Mouse (Mus musculus) embryonic fibroblast, embryonic 13.5 days (primary cell): Measurements from ENCODE around the gene Prf1.

ENCODE experiments used
- CTCF ChIP-seq: IDR thresholded peaks from 2 replicates; pipeline ENCODE4 v1.5.1; 2011; ENCODE audit warnings: mild to moderate bottlenecking, control low read depth, low read length, moderate library complexity, borderline replicate concordance; ENCODE audit not compliant: insufficient read depth
- POLR2A ChIP-seq: IDR thresholded peaks from 2 replicates; pipeline ENCODE4 v1.6.1; 2011; ENCODE audit warnings: low read depth, mild to moderate bottlenecking, control low read depth, low read length, moderate library complexity

DNA sequence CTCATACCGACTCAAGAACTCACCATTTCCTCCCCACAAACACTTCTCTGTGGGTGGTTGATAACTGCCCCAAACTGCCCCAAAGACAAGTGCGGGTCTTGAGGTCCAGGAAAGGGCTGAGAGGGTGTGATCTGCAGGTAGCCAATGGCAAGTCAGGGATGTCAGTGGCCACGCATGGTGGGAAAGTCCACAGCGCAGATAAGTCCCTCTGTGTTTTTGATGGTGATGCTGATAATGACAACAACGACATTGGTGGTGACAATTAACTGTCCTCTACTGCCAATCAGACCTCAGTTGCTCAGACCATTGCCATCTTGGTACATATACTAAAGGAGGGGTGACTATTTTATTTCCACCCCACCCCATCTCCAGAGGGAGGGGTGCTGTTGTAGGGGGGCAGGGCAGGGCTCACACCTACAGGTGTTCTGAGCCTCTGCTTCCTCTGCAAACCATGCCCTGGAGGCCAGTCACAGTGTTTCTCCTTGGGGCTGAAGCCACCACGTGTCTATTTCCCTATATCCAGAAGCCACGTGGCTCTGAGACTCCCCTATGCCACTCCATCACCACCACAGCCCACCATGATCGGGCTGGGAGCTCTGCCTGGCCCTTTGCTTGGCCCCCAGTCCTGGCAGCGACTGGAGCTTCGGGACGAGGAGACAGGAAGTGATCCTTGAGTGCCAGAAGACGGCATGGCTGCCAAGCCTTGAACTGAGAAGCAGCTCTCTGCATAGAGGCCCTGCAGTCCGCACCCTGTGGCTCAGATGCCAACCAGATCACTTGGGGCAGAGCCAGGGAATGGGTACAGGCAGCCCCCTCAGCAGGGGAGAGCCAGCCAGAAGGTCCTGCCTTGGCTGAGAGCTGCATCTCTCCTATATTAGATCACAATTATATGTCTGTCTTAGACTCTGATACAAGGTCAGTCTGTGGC, 36.1 kb upstream of the Prf1 start:
- TF ChIP-seq POLR2A: no peak
- no peak for TF ChIP-seq CTCF
